Mouse (Mus musculus): ENCODE measurements around the gene Nek10. TPM values are rescaled to one million over a fixed set of nuclear protein-coding genes. Genes with fewer than 3 reads are reported as not detected.
A peak's percentile ranks its signal among the peaks of the same experiment; 100 is the strongest.

Gene Nek10
- polyA plus RNA-seq, 1 experiment = not detected

DNA sequence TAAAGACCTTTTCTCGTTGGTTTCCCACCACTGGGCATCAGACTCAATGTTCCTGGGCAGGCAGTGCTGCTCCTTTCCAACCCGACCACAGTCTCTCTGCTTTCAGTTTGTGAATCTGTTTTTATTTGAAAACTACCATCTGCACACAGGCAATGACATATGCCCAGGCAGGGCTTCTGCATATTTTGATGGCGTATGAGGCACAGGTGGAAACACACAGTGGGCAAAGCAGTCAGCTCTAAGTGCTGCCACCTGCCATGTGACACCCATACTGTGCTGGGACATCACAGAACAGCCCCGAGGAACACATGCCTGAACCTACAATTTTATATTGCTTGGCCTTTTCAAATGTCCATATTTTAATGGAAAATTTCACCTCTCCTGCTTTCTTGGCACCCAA lies 68.5 kb downstream of the Nek10 start:
- 68% methylated on average over 4 of the region's 4 CpGs for WGBS
- Histone ChIP-seq H3K4me1 (ENCODE audit: control insufficient read depth, insufficient read depth, low read length) (peaks cover 2% of the 10 kb centered on the region), H3K4me3 (replicated peaks; ENCODE audit: control insufficient read depth, low read depth, low read length) (no peak overlapping the region), H3K27ac (ENCODE audit: control insufficient read depth, insufficient read depth, low read depth, low read length, poor library complexity) (no peak overlapping the region)
- TF ChIP-seq POLR2A (IDR thresholded peaks at IDR 0.05; ENCODE audit: borderline replicate concordance, control insufficient read depth, low read depth, low read length) (no peak), CTCF (IDR thresholded peaks at IDR 0.05; ENCODE audit: control insufficient read depth, insufficient read depth, low read length) (no peak)

GRCm38 (mm10) chr14:14893932-14894652 lies 90.9 kb downstream of the Nek10 start:
- no peak overlapping the region for H3K27ac ChIP-seq (ENCODE audit: control insufficient read depth, insufficient read depth, low read depth, low read length, poor library complexity)
- TF ChIP-seq POLR2A (IDR thresholded peaks at IDR 0.05; ENCODE audit: borderline replicate concordance, control insufficient read depth, low read depth, low read length) = no peak
- TF ChIP-seq CTCF (IDR thresholded peaks at IDR 0.05; ENCODE audit: control insufficient read depth, insufficient read depth, low read length) = no peak
- no peak overlapping the region for H3K4me3 ChIP-seq (replicated peaks; ENCODE audit: control insufficient read depth, low read depth, low read length)
- no peaks in the 10 kb centered on the region; the same call in 1 of the 2 replicates for H3K4me1 ChIP-seq (ENCODE audit: control insufficient read depth, insufficient read depth, low read length)
- 44% methylated on average over 4 of the region's 4 CpGs for WGBS

GRCm38 (mm10) chr14:14894776-14895175 lies 91.6 kb downstream of the Nek10 start:
- Histone ChIP-seq H3K27ac (ENCODE audit: control insufficient read depth, insufficient read depth, low read depth, low read length, poor library complexity) (no peak overlapping the region), H3K4me3 (replicated peaks; ENCODE audit: control insufficient read depth, low read depth, low read length) (no peak overlapping the region), H3K4me1 (ENCODE audit: control insufficient read depth, insufficient read depth, low read length) (no peaks in the 10 kb centered on the region; the same call in 1 of the 2 replicates)
- no peak for TF ChIP-seq CTCF (IDR thresholded peaks at IDR 0.05; ENCODE audit: control insufficient read depth, insufficient read depth, low read length)
- TF ChIP-seq POLR2A (IDR thresholded peaks at IDR 0.05; ENCODE audit: borderline replicate concordance, control insufficient read depth, low read depth, low read length) = no peak

DNA sequence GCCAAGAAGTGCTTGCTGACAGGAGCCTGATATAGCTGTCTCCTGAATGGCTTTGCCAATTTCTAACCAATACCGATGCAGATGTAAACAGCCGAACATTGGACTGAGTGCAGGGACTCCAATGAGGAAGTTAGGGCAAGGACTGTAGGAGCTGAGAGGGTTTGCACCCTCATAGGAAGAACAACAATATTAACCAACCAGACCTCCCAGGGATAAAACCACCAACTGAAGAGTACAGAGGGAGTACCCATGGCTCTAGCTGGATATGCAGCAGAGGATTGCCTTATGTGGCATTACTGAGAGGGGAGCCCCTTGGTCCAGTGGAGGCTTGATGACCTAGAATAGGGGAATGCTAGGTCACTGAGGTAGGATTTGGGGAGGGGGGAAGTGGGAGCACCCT lies 92.1 kb downstream of the Nek10 start:
- H3K27ac ChIP-seq (ENCODE audit: control insufficient read depth, insufficient read depth, low read depth, low read length, poor library complexity) = no peak overlapping the region
- H3K4me1 ChIP-seq (ENCODE audit: control insufficient read depth, insufficient read depth, low read length) = no peaks in the 10 kb centered on the region; the same call in 1 of the 2 replicates
- H3K4me3 ChIP-seq (replicated peaks; ENCODE audit: control insufficient read depth, low read depth, low read length) = no peak overlapping the region
- TF ChIP-seq CTCF (IDR thresholded peaks at IDR 0.05; ENCODE audit: control insufficient read depth, insufficient read depth, low read length) = no peak
- no peak for TF ChIP-seq POLR2A (IDR thresholded peaks at IDR 0.05; ENCODE audit: borderline replicate concordance, control insufficient read depth, low read depth, low read length)
- 13% methylated on average over 2 of the region's 2 CpGs for WGBS

DNA sequence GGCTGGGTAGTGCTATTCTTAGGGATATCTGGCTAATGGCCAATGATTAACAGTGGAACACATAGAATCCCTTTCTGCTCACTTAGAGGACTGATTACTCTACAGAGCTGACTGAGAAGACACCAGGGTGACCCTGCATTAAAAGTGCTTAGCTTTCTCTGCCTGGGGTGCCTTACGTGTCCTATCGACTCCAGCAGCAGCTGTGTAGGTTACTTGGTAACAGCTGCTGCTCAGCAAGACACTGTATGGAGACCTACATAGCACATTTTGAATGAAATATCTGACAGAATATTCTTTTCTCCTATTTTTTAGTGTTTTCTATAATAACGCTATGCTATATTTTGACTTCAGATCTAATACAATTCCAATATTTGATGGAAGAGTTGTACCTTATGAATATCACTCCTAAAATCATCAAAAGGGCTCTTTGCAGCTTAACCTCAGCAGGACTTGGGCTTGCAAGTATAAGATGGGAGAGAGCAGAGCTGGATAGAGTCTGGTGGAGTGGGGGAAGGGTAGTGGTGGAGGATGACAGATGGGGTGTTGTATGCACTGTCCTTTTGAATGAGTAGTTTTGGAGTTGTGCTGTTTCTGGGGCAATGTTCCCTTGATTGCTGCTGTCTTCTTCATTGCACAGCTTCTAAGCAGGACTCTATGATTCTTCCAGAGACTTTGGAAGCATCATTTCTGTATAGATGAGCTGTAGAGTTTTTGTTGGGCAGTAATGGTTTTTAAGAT lies 93.4 kb downstream of the Nek10 start:
- TF ChIP-seq CTCF (IDR thresholded peaks at IDR 0.05; ENCODE audit: control insufficient read depth, insufficient read depth, low read length) (no peak), POLR2A (IDR thresholded peaks at IDR 0.05; ENCODE audit: borderline replicate concordance, control insufficient read depth, low read depth, low read length) (no peak)
- 86% methylated on average over 3 of the region's 3 CpGs for WGBS
- Histone ChIP-seq H3K4me1 (ENCODE audit: control insufficient read depth, insufficient read depth, low read length) (no peaks in the 10 kb centered on the region; the same call in 1 of the 2 replicates), H3K27ac (ENCODE audit: control insufficient read depth, insufficient read depth, low read depth, low read length, poor library complexity) (no peak overlapping the region), H3K4me3 (replicated peaks; ENCODE audit: control insufficient read depth, low read depth, low read length) (no peak overlapping the region)

GRCm38 (mm10) chr14:14904750-14905529 lies 101.7 kb downstream of the Nek10 start:
- TF ChIP-seq CTCF (IDR thresholded peaks at IDR 0.05; ENCODE audit: control insufficient read depth, insufficient read depth, low read length) = peak; percentile 77
- TF ChIP-seq POLR2A (IDR thresholded peaks at IDR 0.05; ENCODE audit: borderline replicate concordance, control insufficient read depth, low read depth, low read length) = no peak
- H3K4me1 ChIP-seq (ENCODE audit: control insufficient read depth, insufficient read depth, low read length) = no peaks in the 10 kb centered on the region; the same call in 1 of the 2 replicates
- WGBS = 7% methylated on average over 9 of the region's 9 CpGs
- H3K27ac ChIP-seq (ENCODE audit: control insufficient read depth, insufficient read depth, low read depth, low read length, poor library complexity) = no peak overlapping the region; the same call in 1 of the 2 replicates
- H3K4me3 ChIP-seq (replicated peaks; ENCODE audit: control insufficient read depth, low read depth, low read length) = peak overlapping the region; percentile 54

DNA sequence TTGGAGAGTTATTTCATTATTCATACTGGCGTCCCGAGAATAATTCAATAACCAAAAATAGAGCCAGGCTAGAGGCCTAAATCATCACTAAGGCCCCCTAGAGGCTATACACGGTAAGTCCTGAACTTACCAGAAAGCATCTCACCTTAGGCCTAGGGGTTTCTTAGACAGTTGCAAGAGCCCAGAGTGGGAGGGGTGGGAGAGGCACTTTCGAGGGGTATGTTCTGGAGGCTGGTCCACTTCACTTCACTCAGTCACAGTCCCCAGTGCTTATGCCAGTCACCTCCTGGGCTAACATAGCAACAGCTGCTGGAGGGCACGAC lies 102.3 kb downstream of the Nek10 start:
- Histone ChIP-seq H3K4me3 (replicated peaks; ENCODE audit: control insufficient read depth, low read depth, low read length) (no peak overlapping the region), H3K4me1 (ENCODE audit: control insufficient read depth, insufficient read depth, low read length) (no peaks in the 10 kb centered on the region; the same call in 1 of the 2 replicates), H3K27ac (ENCODE audit: control insufficient read depth, insufficient read depth, low read depth, low read length, poor library complexity) (no peak overlapping the region)
- TF ChIP-seq POLR2A (IDR thresholded peaks at IDR 0.05; ENCODE audit: borderline replicate concordance, control insufficient read depth, low read depth, low read length) = no peak
- 54% methylated on average over 5 of the region's 5 CpGs for WGBS

DNA sequence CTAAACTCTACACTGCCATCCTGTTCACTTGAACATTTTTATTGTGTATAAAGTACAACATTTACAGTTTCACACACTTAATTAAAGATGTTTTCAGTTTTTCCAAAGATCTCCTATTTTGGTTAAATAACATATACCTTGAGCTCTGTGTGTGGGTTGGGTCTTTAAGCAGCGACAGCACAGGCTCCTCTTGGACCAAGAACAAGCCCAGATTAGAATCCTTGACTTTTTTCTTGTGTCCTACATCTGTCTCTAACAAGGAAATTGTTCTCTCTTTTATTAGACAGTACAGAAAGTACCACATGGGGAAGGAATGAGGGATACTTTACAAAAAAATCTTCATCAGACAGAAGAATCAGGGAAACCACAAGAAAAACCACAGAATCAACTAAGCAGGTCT lies 122.4 kb downstream of the Nek10 start:
- WGBS = 62% methylated on average over 1 of the region's 1 CpGs
- no peak for TF ChIP-seq POLR2A (IDR thresholded peaks at IDR 0.05; ENCODE audit: borderline replicate concordance, control insufficient read depth, low read depth, low read length)
- TF ChIP-seq CTCF (IDR thresholded peaks at IDR 0.05; ENCODE audit: control insufficient read depth, insufficient read depth, low read length) = no peak
- Histone ChIP-seq H3K4me3 (replicated peaks; ENCODE audit: control insufficient read depth, low read depth, low read length) (no peak overlapping the region), H3K4me1 (ENCODE audit: control insufficient read depth, insufficient read depth, low read length) (no peaks in the 10 kb centered on the region), H3K27ac (ENCODE audit: control insufficient read depth, insufficient read depth, low read depth, low read length, poor library complexity) (no peak overlapping the region)

Measured in bone marrow, adult 2 months (tissue).